35 mouse cellular contexts compared by ENCODE assay signal in the genomic region with DNA sequence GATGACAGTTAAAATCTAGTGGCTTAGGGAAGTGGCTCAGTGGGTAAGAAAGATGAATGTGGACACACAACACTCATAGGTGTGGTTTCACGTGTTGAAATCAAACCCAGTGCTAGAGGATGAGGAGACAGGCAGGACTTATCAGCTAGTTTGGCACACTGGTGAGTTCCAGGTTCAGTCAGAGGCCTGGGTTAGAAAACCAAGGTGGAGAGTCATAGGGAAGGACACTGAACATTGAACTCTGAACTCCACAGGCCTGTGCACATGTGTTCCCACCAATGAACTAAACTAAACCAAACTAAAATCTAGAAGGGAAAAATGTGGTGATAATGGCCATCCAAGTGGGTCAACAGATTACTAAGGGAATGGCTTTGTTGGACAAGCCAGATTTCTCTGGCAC. TPM values are rescaled to one million over a fixed set of nuclear protein-coding genes. Genes with fewer than 3 reads are reported as not detected.
"Had no signal": no experiment of that assay in that cellular context is flagged by ENCODE, and none has a peak within 500 bp of the region (broad histone marks: within the 10 kb centered on the region; RNA-seq: fewer than 3 reads in every experiment).

No protein-coding gene starts in this region.

- H3K27ac ChIP-seq: heart, adult 2 months; hindbrain, embryonic 10.5 days; hindbrain, embryonic 12.5 days; hindbrain, embryonic 14.5 days; intestine, embryonic 15.5 days; layer of hippocampus, adult 2 months; left cerebral cortex, adult 2 months; limb, embryonic 10.5 days; limb, embryonic 12.5 days; liver, embryonic 13.5 days had no signal

- H3K9ac ChIP-seq: hindbrain, embryonic 12.5 days; hindbrain, embryonic 14.5 days; intestine, embryonic 15.5 days; limb, embryonic 12.5 days; liver, embryonic 13.5 days had no signal

- ATAC-seq: hindbrain, embryonic 16.5 days; inflammation-experienced regulatory T-cells, adult 6 months; intestine, embryonic 15.5 days; intestine, postnatal 0 days had no signal

- H3K9me3 ChIP-seq: hindbrain, embryonic 10.5 days; hindbrain, embryonic 12.5 days; intestine, embryonic 15.5 days; limb, embryonic 10.5 days; limb, embryonic 12.5 days; liver, embryonic 13.5 days had no signal

- H3K27me3 ChIP-seq: hindbrain, embryonic 12.5 days; intestine, embryonic 15.5 days; limb, embryonic 12.5 days had no signal

- H3K4me3 ChIP-seq: heart, adult 2 months; hindbrain, embryonic 10.5 days; hindbrain, embryonic 12.5 days; intestine, embryonic 15.5 days; layer of hippocampus, adult 2 months; left cerebral cortex, adult 2 months; limb, embryonic 10.5 days; limb, embryonic 12.5 days; liver, embryonic 13.5 days had no signal

- DNase-seq: gastrocnemius, postnatal 14 days; gastrocnemius, postnatal 36 days; heart, adult 2 months; heart, postnatal 10 days; heart, postnatal 4 days; kidney, adult 18-20 months; kidney, adult 8-10 months; kidney, postnatal 10 days; kidney, postnatal 25 days; kidney, postnatal 4 days; liver; liver, embryonic 13.5 days had no signal

- H3K4me1 ChIP-seq: hindbrain, embryonic 10.5 days; hindbrain, embryonic 12.5 days; intestine, embryonic 15.5 days; limb, embryonic 10.5 days; limb, embryonic 12.5 days; liver, embryonic 13.5 days had no signal

- H3K36me3 ChIP-seq: hindbrain, embryonic 10.5 days; hindbrain, embryonic 12.5 days; intestine, embryonic 15.5 days; limb, embryonic 10.5 days; limb, embryonic 12.5 days; liver, embryonic 13.5 days had no signal

- H3K4me2 ChIP-seq: heart, embryonic 11.5 days; hindbrain, embryonic 12.5 days; hindbrain, embryonic 14.5 days; intestine, embryonic 15.5 days; limb, embryonic 12.5 days; liver, embryonic 13.5 days had no signal

RNA-seq across cellular contexts. Expression of a gene that starts 3.5 kb away (rescaled TPM):
- total RNA-seq: gastrocnemius, adult 18-20 months; gastrocnemius, adult 8-10 months; gastrocnemius, postnatal 14 days; gastrocnemius, postnatal 36 days; heart, adult 2 months; heart, postnatal 10 days; heart, postnatal 25 days; heart, postnatal 4 days; layer of hippocampus, postnatal 10 days; left cerebral cortex, adult 2 months; left cerebral cortex, postnatal 14 days; left cerebral cortex, postnatal 36 days had no signal
- polyA plus RNA-seq: gonadal fat pad, adult 2 months; heart, adult 2 months; heart, embryonic 11.5 days; heart, embryonic 14.5 days; hindbrain, embryonic 10.5 days; hindbrain, embryonic 14.5 days; hindbrain, embryonic 16.5 days; inflammation-experienced regulatory T-cells, adult 6 months; intestine, embryonic 15.5 days; kidney, embryonic 14.5 days; kidney, embryonic 16.5 days; limb, embryonic 10.5 days; limb, embryonic 12.5 days; limb, embryonic 14.5 days; liver, embryonic 13.5 days had no signal
